In genomic region chr12:71073113-71073730, GRCm38 (mm10) we compare ENCODE assay signal across 9 mouse cellular contexts. TPM values are rescaled to one million over a fixed set of nuclear protein-coding genes. Genes with fewer than 3 reads are reported as not detected.
DNase-seq lines count a peak whose midpoint lies in the region; ATAC-seq and TF ChIP-seq lines count a peak whose summit lies in the region.
"Had no signal": no experiment of that assay in that cellular context is flagged by ENCODE, and none has a peak within 500 bp of the region (broad histone marks: within the 10 kb centered on the region; RNA-seq: fewer than 3 reads in every experiment).

No protein-coding gene starts in this region.

- no peak overlapping the region for H3K4me3 ChIP-seq in left cerebral cortex, adult 2 months
- no peak overlapping the region for H3K4me3 ChIP-seq in MEL (ENCODE audit: control insufficient read depth in 1 of 2, insufficient read depth in 1 of 2, low read depth in 2 of 2, low read length in 2 of 2)
- no peak overlapping the region for H3K4me3 ChIP-seq in intestine, embryonic 15.5 days (replicated peaks)
- no peak overlapping the region for H3K4me3 ChIP-seq in liver, adult 2 months (ENCODE audit: insufficient read depth, low read depth, low read length)
- no peak overlapping the region for H3K4me3 ChIP-seq in stomach, postnatal 0 days (ENCODE audit: low read depth, low read length)

- no peak for TF ChIP-seq POLR2A in MEL (IDR thresholded peaks at IDR 0.05; ENCODE audit: control insufficient read depth in 1 of 2, insufficient read depth in 1 of 2, low read depth in 1 of 2, low read length in 2 of 2, poor library complexity in 1 of 2)
- no peak for TF ChIP-seq POLR2A in liver, adult 2 months (IDR thresholded peaks at IDR 0.05; ENCODE audit: extremely low read depth, insufficient read depth, low read length)

- H3K9ac ChIP-seq in MEL (ENCODE audit: control insufficient read depth, low read depth, low read length, poor library complexity, severe bottlenecking): no peak overlapping the region
- H3K9ac ChIP-seq in intestine, embryonic 15.5 days: no peak overlapping the region
- no peak overlapping the region for H3K9ac ChIP-seq in liver, adult 2 months (ENCODE audit: low read depth, low read length)
- no peak overlapping the region for H3K9ac ChIP-seq in stomach, postnatal 0 days (ENCODE audit: low read length)

- intact Hi-C loops in left cerebral cortex, adult 2 months (cut with DNase I): no loop called here

- DNase-seq in left cerebral cortex, adult 2 months (ENCODE audit: extremely low spot score in 1 of 2, low spot score in 2 of 2): no peak
- DNase-seq in left cerebral cortex, adult 11 months (ENCODE audit: low spot score): no peak
- DNase-seq in MEL (ENCODE audit: low read depth, low spot score): peak; percentile 58
- DNase-seq in cerebellum, postnatal 14 days: peak; percentile 47 to 62
- DNase-seq in liver, adult 2 months (ENCODE audit: extremely low read depth, low read depth, low spot score): no peak
- DNase-seq in stomach, postnatal 0 days (ENCODE audit: low spot score): peak; percentile 22
- no peak for DNase-seq in gastrocnemius, postnatal 4 days (ENCODE audit: low spot score in 2 of 2)

- ATAC-seq in intestine, embryonic 15.5 days: peak; percentile 58; the same call in 1 of the 2 replicates
- no peak for ATAC-seq in stomach, postnatal 0 days (ENCODE audit: low FRiP score, low TSS enrichment)

- H3K79me2 ChIP-seq in MEL (ENCODE audit: control insufficient read depth, insufficient read depth, low read length, poor library complexity): no peaks in the 10 kb centered on the region
- H3K79me2 ChIP-seq in liver, adult 2 months (ENCODE audit: control insufficient read depth, insufficient read depth, low read length): no peaks in the 10 kb centered on the region

- no peak overlapping the region for H3K27ac ChIP-seq in left cerebral cortex, adult 2 months
- H3K27ac ChIP-seq in MEL (ENCODE audit: control insufficient read depth, low read depth, low read length): no peak overlapping the region
- H3K27ac ChIP-seq in intestine, embryonic 15.5 days: no peak overlapping the region
- H3K27ac ChIP-seq in liver, adult 2 months (replicated peaks; ENCODE audit: insufficient read depth, low read depth, low read length): no peak overlapping the region
- no peak overlapping the region for H3K27ac ChIP-seq in stomach, postnatal 0 days (replicated peaks)

- H3K4me1 ChIP-seq in MEL (ENCODE audit: control insufficient read depth in 1 of 2, insufficient read depth in 2 of 2, low read length in 2 of 2): no peaks in the 10 kb centered on the region
- H3K4me1 ChIP-seq in intestine, embryonic 15.5 days (replicated peaks): no peaks in the 10 kb centered on the region
- H3K4me1 ChIP-seq in liver, adult 2 months (ENCODE audit: control insufficient read depth, insufficient read depth, low read length): no peaks in the 10 kb centered on the region
- H3K4me1 ChIP-seq in stomach, postnatal 0 days (replicated peaks; ENCODE audit: control insufficient read depth, insufficient read depth): no peaks in the 10 kb centered on the region

- no peak for TF ChIP-seq EP300 in MEL (IDR thresholded peaks at IDR 0.05; ENCODE audit: low read depth in 1 of 2, low read length in 2 of 2)
- no peak for TF ChIP-seq EP300 in stomach, postnatal 0 days (optimal IDR thresholded peaks at IDR 0.05)

- TF ChIP-seq CTCF in left cerebral cortex, adult 2 months (IDR thresholded peaks at IDR 0.05): peak; percentile 52
- TF ChIP-seq CTCF in MEL (IDR thresholded peaks at IDR 0.05 in 2 of 3, conservative IDR thresholded peaks at IDR 0.05 in 1 of 3; ENCODE audit: control insufficient read depth in 1 of 3, insufficient read depth in 1 of 3, low read depth in 2 of 3, low read length in 3 of 3, poor library complexity in 1 of 3, severe bottlenecking in 1 of 3): peak; percentile 33 to 50 (median 35)
- peak; percentile 26; the same call in 1 of the 2 replicates for TF ChIP-seq CTCF in liver, adult 2 months (IDR thresholded peaks at IDR 0.05; ENCODE audit: low read depth, low read length)
- TF ChIP-seq CTCF in stomach, postnatal 0 days (IDR thresholded peaks at IDR 0.05; ENCODE audit: low read depth): peak; percentile 65

- peaks cover 0 to 12% of the 10 kb centered on the region in 2 experiments; a peak in 1 of 4 replicates for H3K36me3 ChIP-seq in MEL (ENCODE audit: control insufficient read depth in 1 of 2, insufficient read depth in 2 of 2, low read length in 2 of 2)
- peaks cover 37% of the 10 kb centered on the region for H3K36me3 ChIP-seq in intestine, embryonic 15.5 days
- peaks cover 63% of the 10 kb centered on the region for H3K36me3 ChIP-seq in liver, adult 2 months (ENCODE audit: control insufficient read depth, insufficient read depth, low read length)
- peaks cover 30% of the 10 kb centered on the region for H3K36me3 ChIP-seq in stomach, postnatal 0 days (ENCODE audit: control insufficient read depth, insufficient read depth, low read length)

- no peaks in the 10 kb centered on the region for H3K27me3 ChIP-seq in MEL (ENCODE audit: control insufficient read depth in 1 of 2, insufficient read depth in 2 of 2, low read length in 2 of 2)
- H3K27me3 ChIP-seq in intestine, embryonic 15.5 days (replicated peaks): no peaks in the 10 kb centered on the region
- H3K27me3 ChIP-seq in liver, adult 2 months (ENCODE audit: control insufficient read depth, insufficient read depth, low read length): no peaks in the 10 kb centered on the region
- H3K27me3 ChIP-seq in stomach, postnatal 0 days (ENCODE audit: control insufficient read depth, insufficient read depth, low read length): no peaks in the 10 kb centered on the region

- 64% methylated on average over 12 of the region's 12 CpGs for WGBS in intestine, embryonic 15.5 days
- WGBS in liver, adult 2 months: 73% methylated on average over 12 of the region's 12 CpGs
- 63% methylated on average over 12 of the region's 12 CpGs for WGBS in stomach, postnatal 0 days

- H3K9me3 ChIP-seq in MEL (replicated peaks; ENCODE audit: insufficient read depth, low read length): no peaks in the 10 kb centered on the region
- no peaks in the 10 kb centered on the region for H3K9me3 ChIP-seq in intestine, embryonic 15.5 days
- no peaks in the 10 kb centered on the region for H3K9me3 ChIP-seq in stomach, postnatal 0 days (ENCODE audit: control insufficient read depth, low read length)

- H3K4me2 ChIP-seq in intestine, embryonic 15.5 days (replicated peaks): no peak overlapping the region
- H3K4me2 ChIP-seq in stomach, postnatal 0 days (replicated peaks; ENCODE audit: low read depth): no peak overlapping the region

- TF ChIP-seq RAD21 in MEL (IDR thresholded peaks at IDR 0.05; ENCODE audit: low read depth, low read length): no peak

TF ChIP-seq in MEL, 35 proteins besides CTCF, POLR2A, EP300 and RAD21:
- TF ChIP-seq MXI1 (IDR thresholded peaks at IDR 0.05; ENCODE audit: low read depth, low read length) (no peak), RCOR1 (IDR thresholded peaks at IDR 0.05; ENCODE audit: low read depth, low read length) (no peak), JUND (IDR thresholded peaks at IDR 0.05; ENCODE audit: low read depth, low read length) (no peak), SMC3 (IDR thresholded peaks at IDR 0.05; ENCODE audit: low read depth, low read length) (peak; percentile 17; the same call in 1 of the 2 replicates), ELF1 (IDR thresholded peaks at IDR 0.05; ENCODE audit: low read depth, low read length) (no peak)

RNA-seq across cellular contexts. Expression of gene Tomm20l, which starts 38.0 kb away (rescaled TPM):
- not detected for total RNA-seq in left cerebral cortex, adult 2 months (2021)
- not detected in 2 replicates for total RNA-seq in MEL (2012; rRNA removed)
- under 1 TPM in 1 of 2 experiments, not detected in 1; 0.29 TPM for polyA plus RNA-seq in MEL (2012; ENCODE audit: insufficient read depth in 1 of 2, insufficient read length in 2 of 2, low read depth in 1 of 2, low replicate concordance in 2 of 2, missing spikeins in 1 of 2)
- polyA plus RNA-seq in intestine, embryonic 15.5 days (2015; fragmentation: Nextera tagmentation; extraction: Ambion mirVana): not detected in 2 replicates
- total RNA-seq in liver, adult 2 months (2014; rRNA removed): not detected in 2 replicates
- not detected in 2 replicates for polyA plus RNA-seq in liver, adult 2 months (2012; rRNA removed)
- polyA plus RNA-seq in stomach, postnatal 0 days (2015; fragmentation: Nextera tagmentation; extraction: Ambion mirVana): not detected in 2 replicates
- not detected for total RNA-seq in gastrocnemius, postnatal 4 days (2021)
- polyA plus RNA-seq: heart, embryonic 16.5 days had no signal

RNA-seq across cellular contexts. Expression of gene Arid4a, which starts 57.4 kb away (rescaled TPM):
- total RNA-seq in left cerebral cortex, adult 2 months (2021): 10 to 100 TPM; 35.2 to 36.4 TPM
- 6.7 and 7.2 TPM in 2 replicates for total RNA-seq in MEL (2012; rRNA removed)
- 10 to 100 TPM in 1 of 2 experiments, not detected in 1; 13.0 TPM for polyA plus RNA-seq in MEL (2012; ENCODE audit: insufficient read depth in 1 of 2, insufficient read length in 2 of 2, low read depth in 1 of 2, low replicate concordance in 2 of 2, missing spikeins in 1 of 2)
- 35.0 and 39.3 TPM in 2 replicates for polyA plus RNA-seq in intestine, embryonic 15.5 days (2015; fragmentation: Nextera tagmentation; extraction: Ambion mirVana)
- total RNA-seq in liver, adult 2 months (2014; rRNA removed): 6.6 and 6.8 TPM in 2 replicates
- polyA plus RNA-seq in liver, adult 2 months (2012; rRNA removed): 1.3 TPM in 2 replicates
- polyA plus RNA-seq in stomach, postnatal 0 days (2015; fragmentation: Nextera tagmentation; extraction: Ambion mirVana): 22.4 and 23.3 TPM in 2 replicates
- total RNA-seq in gastrocnemius, postnatal 4 days (2021): 10 to 100 TPM; 14.6 to 15.0 TPM

Comparison
In these comparisons a context has a peak if more than half of its experiments do, and no peak if none do; other contexts are left out.
1. DNase-seq: peak in MEL (single experiment), cerebellum, postnatal 14 days (2 of 2) and stomach, postnatal 0 days (single experiment); none in left cerebral cortex, adult 2 months (0 of 2), left cerebral cortex, adult 11 months (single experiment), liver, adult 2 months (single experiment) and gastrocnemius, postnatal 4 days (0 of 2).
2. Peak in every context shown above with its lines, with median percentiles within 50 percentile points of each other: CTCF ChIP-seq.